Mouse (Mus musculus) lung, adult 2 months (tissue): ENCODE measurements around the gene Hist2h3c1.

ENCODE experiments used
- CTCF ChIP-seq: fragments of 200-500 bp; IDR thresholded peaks from 2 replicates; pipeline ENCODE4 v1.5.1; 2011; ENCODE audit warnings: mild to moderate bottlenecking, low read length, control low read depth; ENCODE audit not compliant: insufficient read depth
- POLR2A ChIP-seq: fragments of 200-500 bp; IDR thresholded peaks from 2 replicates; pipeline ENCODE4 v1.6.1; 2011; ENCODE audit warnings: low read depth, mild to moderate bottlenecking, control low read depth, low read length, borderline replicate concordance; ENCODE audit errors: extremely low read depth

GRCm38 (mm10) chr3:96230404-96230803 lies 16.1 kb upstream of the Hist2h3c1 start:
- TF ChIP-seq CTCF (no peak), POLR2A (no peak)
